Mouse (Mus musculus) ES-E14 (cell line): ENCODE results near the gene Ldah.

Source experiments
- MAFK ChIP-seq: IDR thresholded peaks from 2 replicates; pipeline ENCODE4 v1.6.1; 2014; ENCODE audit warnings: mild to moderate bottlenecking, low read depth, low read length, inconsistent platforms; ENCODE audit not compliant: insufficient read depth
- ZC3H11A ChIP-seq: IDR thresholded peaks from 2 replicates; pipeline ENCODE4 v1.6.1; 2012; ENCODE audit warnings: low read depth, mild to moderate bottlenecking, inconsistent platforms, low read length, borderline replicate concordance

GRCm38 (mm10) chr12:8321506-8321905 lies 113.6 kb downstream of the Ldah start:
- TF ChIP-seq MAFK, result no peak
- TF ChIP-seq ZC3H11A, result no peak
